Mouse (Mus musculus): ENCODE results near the gene Arl4c.

GRCm38 (mm10) chr1:88699856-88700791 lies 1.9 kb downstream of the Arl4c start:
- no peak for TF ChIP-seq GATA1 (IDR thresholded peaks at IDR 0.05; ENCODE audit: borderline replicate concordance, low read length)
- TF ChIP-seq FLI1 (IDR thresholded peaks at IDR 0.05; ENCODE audit: low read length): no peak
